Mouse (Mus musculus) liver, embryonic 11.5 days (tissue): ENCODE measurements around the gene Ercc5. TPM values are rescaled to one million over a fixed set of nuclear protein-coding genes. Genes with fewer than 3 reads are reported as not detected.

Experiments
- ATAC-seq: fragments of 200-750 bp; cut with Nextera tagmentation; replicated peaks from 2 replicates; pipeline ENCODE4 v1.8.0; 2017; ENCODE audit warnings: moderate number of reproducible peaks, mild to moderate bottlenecking, moderate TSS enrichment, moderate library complexity; ENCODE audit not compliant: low FRiP score
- DNase-seq: peaks from one replicate; pipeline ENCODE4 v3.0.0-alpha.2; 2017; ENCODE audit warnings: low spot score
- H3K27ac ChIP-seq: fragments of 300-500 bp; sonication (generic); 2 replicates; pipeline ENCODE4 v1.5.1; 2014; ENCODE audit warnings: mild to moderate bottlenecking, low read depth, low read length, control low read depth
- H3K27me3 ChIP-seq: fragments of 300-500 bp; sonication (generic); replicated peaks from 2 replicates; pipeline ENCODE4 v1.6.1; 2014; ENCODE audit warnings: low read length, mixed read lengths; ENCODE audit not compliant: control insufficient read depth, insufficient read depth
- H3K36me3 ChIP-seq: fragments of 300-500 bp; sonication (generic); 2 replicates; pipeline ENCODE4 v1.6.1; 2014; ENCODE audit warnings: mild to moderate bottlenecking, low read length, moderate library complexity, mixed read lengths; ENCODE audit not compliant: control insufficient read depth, insufficient read depth
- H3K4me1 ChIP-seq: fragments of 300-500 bp; sonication (generic); replicated peaks from 2 replicates; pipeline ENCODE4 v1.6.1; 2014; ENCODE audit warnings: low read length, mixed read lengths; ENCODE audit not compliant: control insufficient read depth, insufficient read depth
- H3K4me2 ChIP-seq: fragments of 300-500 bp; sonication (generic); 2 replicates; pipeline ENCODE4 v1.6.1; 2014; ENCODE audit warnings: mild to moderate bottlenecking, control low read depth, moderate library complexity
- H3K4me3 ChIP-seq: fragments of 300-500 bp; sonication (generic); 2 replicates; pipeline ENCODE4 v1.5.1; 2014; ENCODE audit warnings: low read depth, low read length, control low read depth
- H3K9ac ChIP-seq: fragments of 300-500 bp; sonication (generic); 2 replicates; pipeline ENCODE4 v1.6.1; 2014; ENCODE audit warnings: low read depth, low read length, control low read depth
- H3K9me3 ChIP-seq: fragments of 300-500 bp; sonication (generic); 2 replicates; pipeline ENCODE4 v1.6.1; 2016; ENCODE audit warnings: low read length, inconsistent platforms, mixed read lengths; ENCODE audit not compliant: control insufficient read depth
- WGBS: fragments of 180-500 bp; shearing (Covaris S2); extraction: QIAGEN DNeasy Blood & Tissue Kit; methylation state at CpG from one replicate; pipeline ENCODE4 v1.1.7; 2014; 5-methylcytosine and 5-hydroxymethylcytosine counted together
- polyA plus RNA-seq: library from polyadenylated mRNA; unstranded; fragments of >200 nt; fragmentation: Nextera tagmentation; extraction: Ambion mirVana; gene quantifications from 2 replicates; pipeline ENCODE4 v1.2.1, GENCODE M21; 2014

The Ercc5 gene
- 15.0 TPM in 2 replicates for polyA plus RNA-seq

DNA sequence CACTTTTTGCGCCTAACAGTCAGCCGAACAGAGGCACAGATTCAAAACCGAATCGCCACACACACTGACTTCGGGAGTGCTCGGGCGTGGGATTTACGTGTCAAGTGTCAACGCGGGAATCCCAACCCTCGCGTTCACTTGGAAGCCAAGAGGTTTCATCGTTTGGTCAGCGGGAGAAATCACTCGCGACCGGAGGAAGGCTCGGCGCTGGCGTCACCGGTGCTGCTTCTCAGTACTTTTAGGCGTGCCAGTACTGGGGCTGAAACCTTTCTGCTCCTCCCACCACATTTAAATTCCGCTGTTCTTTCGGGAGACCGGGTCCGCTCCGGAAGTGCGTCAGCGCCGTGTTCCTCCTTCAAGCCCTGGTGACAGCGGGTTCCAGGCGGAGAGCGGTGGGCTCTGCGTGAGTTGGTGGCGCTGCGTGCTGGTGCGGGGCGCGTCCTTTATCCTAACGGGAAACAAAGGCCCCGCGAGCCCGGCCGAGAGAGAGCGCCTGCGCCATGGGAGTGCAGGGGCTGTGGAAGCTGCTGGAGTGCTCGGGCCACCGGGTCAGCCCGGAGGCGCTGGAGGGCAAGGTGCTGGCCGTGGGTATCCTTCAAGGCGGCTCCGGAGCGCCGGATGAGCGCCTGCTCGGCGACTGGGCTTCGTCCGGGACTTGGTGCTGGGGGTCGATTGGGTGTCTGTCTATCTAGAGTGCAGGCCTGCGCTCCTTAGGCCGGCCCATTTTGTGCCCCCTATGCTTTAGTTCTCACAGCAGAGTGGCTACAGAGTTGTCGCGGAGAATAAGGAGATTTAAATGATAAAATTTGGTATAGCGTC, at the start of gene Ercc5:
Gene Ercc5 (plus strand): TSS at position 182 of the 819 bp plus-strand sequence.
- WGBS, result under 1% methylated on average over 66 of the region's 66 CpGs
- DNase-seq, result peak; percentile 86
- H3K9ac ChIP-seq, result peak within 1 kb of the TSS; percentile 90
- H3K27me3 ChIP-seq, result no peaks in the 10 kb centered on the region
- peak within 1 kb of the TSS; percentile 84 for H3K4me2 ChIP-seq
- peak; percentile 97 for ATAC-seq
- 0 out of 2 replicates have a peak, but pooled peaks cover 5% of the 10 kb centered on the region for H3K4me1 ChIP-seq
- peak within 1 kb of the TSS; percentile 86 for H3K4me3 ChIP-seq
- peak within 1 kb of the TSS; percentile 84 for H3K27ac ChIP-seq
- no peaks in the 10 kb centered on the region for H3K9me3 ChIP-seq
- H3K36me3 ChIP-seq, result 0 out of 2 replicates have a peak, but pooled peaks cover 2% of the 10 kb centered on the region

DNA sequence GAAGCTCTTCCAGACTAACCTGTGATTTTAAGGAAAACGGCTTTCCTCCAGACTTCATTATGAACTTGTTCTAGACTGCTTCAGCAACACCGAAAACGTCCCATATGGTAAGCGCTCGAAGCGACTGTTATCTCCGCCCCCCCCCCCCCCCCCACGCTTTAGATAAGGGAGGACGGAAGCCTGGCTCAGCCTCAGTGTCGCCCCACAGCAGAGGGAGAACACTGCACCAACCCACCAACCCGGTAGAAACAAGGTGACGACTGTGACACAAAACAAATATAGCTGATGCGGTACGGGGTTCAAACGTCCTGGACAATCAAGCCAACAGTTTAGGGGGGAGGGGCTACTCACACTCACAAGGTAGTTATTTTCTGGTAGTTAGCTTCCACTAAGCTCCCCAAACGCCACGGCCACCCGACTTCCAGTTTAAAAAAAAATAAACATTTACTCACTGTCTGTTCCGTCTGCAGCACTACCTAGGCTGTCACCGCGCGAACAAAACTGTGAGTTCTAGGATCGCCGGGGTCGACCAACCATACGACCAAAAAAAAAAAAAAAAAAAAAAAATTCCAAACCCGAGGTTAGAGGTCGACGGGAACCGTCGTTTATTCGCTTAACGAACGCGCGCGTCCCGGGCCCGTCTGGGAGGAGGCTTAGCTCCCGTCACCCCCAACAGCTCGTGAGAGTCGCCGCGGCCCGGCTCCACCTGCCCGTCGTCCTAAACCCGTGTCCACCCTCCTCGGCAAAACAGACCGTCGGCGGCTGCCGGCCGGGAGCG, 45.9 kb upstream of the Ercc5 start:
- Histone ChIP-seq H3K4me2 (peak overlapping the region; percentile 75), H3K4me1 (peaks cover 6% of the 10 kb centered on the region; the same call in 1 of the 2 replicates), H3K27me3 (no peaks in the 10 kb centered on the region), H3K27ac (peak overlapping the region; percentile 94), H3K36me3 (peaks cover 10% of the 10 kb centered on the region; the same call in 1 of the 2 replicates), H3K9me3 (no peaks in the 10 kb centered on the region), H3K4me3 (peak overlapping the region; percentile 91), H3K9ac (peak overlapping the region; percentile 95)
- under 1% methylated on average over 55 of the region's 55 CpGs for WGBS
- peak; percentile 75 for ATAC-seq
- peak; percentile 65 for DNase-seq

DNA sequence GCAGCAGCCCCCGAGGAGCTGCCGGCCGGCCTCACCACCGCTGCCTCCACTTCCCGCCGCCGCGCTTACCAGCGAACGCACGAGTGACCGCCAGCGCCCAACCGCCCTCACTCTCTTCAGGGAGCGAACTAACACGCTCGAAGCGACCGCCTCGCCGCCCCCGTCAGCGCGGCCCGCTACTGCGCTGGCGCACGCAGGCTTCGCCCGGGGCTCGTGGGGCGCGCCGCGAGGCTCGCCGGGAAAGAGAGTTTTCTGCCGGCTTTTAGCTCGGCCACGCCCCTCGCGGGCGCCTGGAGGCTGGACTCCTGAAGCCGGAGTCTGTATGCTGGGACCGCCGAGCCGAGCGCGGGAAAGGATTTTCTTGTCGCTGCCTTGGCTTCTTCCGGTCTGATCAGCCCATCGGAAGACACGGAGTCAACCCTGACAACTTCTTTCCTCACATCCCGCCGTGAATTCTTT, 45.3 kb upstream of the Ercc5 start, which contains the start of gene Tex30:
Gene Tex30 (minus strand): TSS at position 183 of the 459 bp plus-strand sequence.
- under 1% methylated on average over 53 of the region's 55 CpGs for WGBS

DNA sequence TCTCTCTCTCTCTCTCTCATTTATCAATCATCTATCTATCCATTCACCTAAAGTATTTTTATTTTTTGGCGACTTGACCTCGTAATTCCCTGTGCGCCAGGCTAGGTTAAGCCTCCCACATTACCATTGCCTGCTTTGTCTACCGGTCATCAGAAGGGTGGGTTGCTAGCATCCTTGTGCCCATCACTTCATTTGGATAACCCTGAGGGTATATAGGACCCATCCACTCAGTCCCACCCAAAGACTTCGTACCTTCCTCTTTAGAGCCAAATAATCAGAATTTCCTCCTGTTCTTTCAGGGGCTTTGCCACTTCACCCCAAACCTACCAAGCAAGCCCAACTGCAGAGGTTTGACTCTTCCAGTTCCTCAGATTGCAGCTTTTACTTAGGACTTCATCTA, 44.6 kb upstream of the Ercc5 start:
- DNase-seq, result peak; percentile 34
- 0 out of 2 replicates have a peak overlapping the region, but pooled peaks have one; percentile 94 for H3K27ac ChIP-seq
- H3K4me1 ChIP-seq, result peaks cover 6% of the 10 kb centered on the region; the same call in 1 of the 2 replicates
- H3K9me3 ChIP-seq, result no peaks in the 10 kb centered on the region
- H3K27me3 ChIP-seq, result no peaks in the 10 kb centered on the region
- 26% methylated on average over 5 of the region's 5 CpGs for WGBS
- H3K9ac ChIP-seq, result peak overlapping the region; percentile 62
- H3K4me2 ChIP-seq, result peak overlapping the region; percentile 75
- ATAC-seq, result no peak
- H3K4me3 ChIP-seq, result peak overlapping the region; percentile 91
- H3K36me3 ChIP-seq, result peaks cover 9% of the 10 kb centered on the region; the same call in 1 of the 2 replicates

More for the DNA sequence above, 45.3 kb upstream of the Ercc5 start, which contains the start of gene Tex30:
- H3K27ac ChIP-seq, result peak within 1 kb of the TSS; percentile 94
- peak within 1 kb of the TSS; percentile 91 for H3K4me3 ChIP-seq
- peaks cover 6% of the 10 kb centered on the region; the same call in 1 of the 2 replicates for H3K4me1 ChIP-seq
- H3K27me3 ChIP-seq, result no peaks in the 10 kb centered on the region
- peak within 1 kb of the TSS; percentile 95 for H3K9ac ChIP-seq
- ATAC-seq (peak; percentile 94), DNase-seq (peak; percentile 93)
- peak within 1 kb of the TSS; percentile 75 for H3K4me2 ChIP-seq
- no peaks in the 10 kb centered on the region for H3K9me3 ChIP-seq
- H3K36me3 ChIP-seq, result peaks cover 12% of the 10 kb centered on the region; the same call in 1 of the 2 replicates

DNA sequence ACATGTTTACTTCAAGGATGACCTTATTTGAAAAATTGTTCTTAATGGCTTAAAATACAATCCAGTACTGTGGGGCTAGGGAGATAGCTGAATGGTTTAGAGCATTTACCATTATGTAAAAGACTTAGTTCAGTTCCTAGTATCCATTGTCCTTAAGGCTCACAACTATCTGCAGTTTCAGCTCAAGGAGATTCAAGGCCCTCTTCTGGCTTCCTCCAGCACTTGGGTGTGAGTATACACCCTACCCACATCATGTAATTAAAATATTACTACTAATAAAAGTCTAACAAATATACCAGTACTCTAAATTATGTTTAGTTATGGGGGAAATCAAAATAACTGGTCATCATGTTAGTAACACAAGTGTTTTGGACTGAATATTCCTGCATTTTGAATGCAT, 30.0 kb upstream of the Ercc5 start:
- Histone ChIP-seq H3K4me1 (peaks cover 7% of the 10 kb centered on the region; the same call in 1 of the 2 replicates), H3K27ac (no peak overlapping the region), H3K9me3 (no peaks in the 10 kb centered on the region), H3K27me3 (no peaks in the 10 kb centered on the region), H3K9ac (no peak overlapping the region), H3K36me3 (peaks cover 11% of the 10 kb centered on the region; the same call in 1 of the 2 replicates), H3K4me3 (peak overlapping the region; percentile 72), H3K4me2 (peak overlapping the region; percentile 84)
- DNase-seq (no peak), ATAC-seq (no peak)

DNA sequence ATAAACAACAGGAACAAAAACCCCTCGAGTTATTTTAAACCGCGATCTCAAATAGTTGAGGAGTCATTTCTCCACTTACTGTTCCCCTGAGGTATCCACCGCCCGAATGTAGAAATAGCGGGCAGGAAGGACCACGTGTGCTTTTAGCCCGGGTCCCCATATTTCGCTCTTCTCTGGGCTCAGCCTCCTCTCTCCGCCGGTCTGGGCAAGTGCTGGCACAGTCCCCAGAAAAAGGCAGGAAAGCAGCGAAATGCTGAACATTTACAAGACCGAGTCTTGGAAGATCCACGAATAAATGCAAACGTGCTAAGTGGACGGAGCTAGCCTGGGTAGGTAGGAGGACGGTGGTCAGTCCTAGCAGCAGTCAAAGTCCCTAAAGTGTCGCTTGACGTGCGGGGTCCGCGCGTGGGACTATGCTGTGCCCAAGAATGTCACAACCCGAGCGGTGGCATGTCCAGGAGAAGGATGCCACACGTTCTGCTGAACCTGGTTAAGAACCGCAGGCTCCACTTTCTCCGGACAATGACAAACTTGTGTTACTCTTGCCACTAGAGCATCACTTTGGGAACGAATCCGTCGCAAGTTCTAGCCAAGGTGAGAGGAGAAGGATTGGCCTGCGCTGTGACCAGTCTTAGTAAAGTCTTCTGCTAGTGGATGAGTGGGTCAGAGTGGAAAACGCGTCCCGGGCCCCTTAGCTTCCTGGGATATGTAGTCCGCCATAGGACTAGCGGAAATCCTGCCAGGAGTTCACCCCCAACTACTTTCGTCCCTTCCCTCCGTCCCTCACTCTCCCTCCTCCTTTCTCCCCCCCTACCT, 29.1 kb upstream of the Ercc5 start, which contains the start of the genes Kdelc1 and Bivm:
Gene Kdelc1 (minus strand): TSS at position 570 of the 816 bp plus-strand sequence.
Gene Bivm (plus strand): TSS at position 719 of the 816 bp plus-strand sequence.
- no peaks in the 10 kb centered on the region for H3K9me3 ChIP-seq
- no peaks in the 10 kb centered on the region for H3K27me3 ChIP-seq
- under 1% methylated on average over 39 of the region's 39 CpGs for WGBS
- peak within 1 kb of the TSS; percentile 72 for H3K4me3 ChIP-seq
- peaks cover 7% of the 10 kb centered on the region; the same call in 1 of the 2 replicates for H3K4me1 ChIP-seq
- DNase-seq, result peak; percentile 82
- peak within 1 kb of the TSS; percentile 84 for H3K4me2 ChIP-seq
- peak within 1 kb of the TSS; percentile 77 for H3K9ac ChIP-seq
- peak; percentile 92 for ATAC-seq
- H3K36me3 ChIP-seq, result peaks cover 11% of the 10 kb centered on the region; the same call in 1 of the 2 replicates
- peak within 1 kb of the TSS; percentile 92 for H3K27ac ChIP-seq

DNA sequence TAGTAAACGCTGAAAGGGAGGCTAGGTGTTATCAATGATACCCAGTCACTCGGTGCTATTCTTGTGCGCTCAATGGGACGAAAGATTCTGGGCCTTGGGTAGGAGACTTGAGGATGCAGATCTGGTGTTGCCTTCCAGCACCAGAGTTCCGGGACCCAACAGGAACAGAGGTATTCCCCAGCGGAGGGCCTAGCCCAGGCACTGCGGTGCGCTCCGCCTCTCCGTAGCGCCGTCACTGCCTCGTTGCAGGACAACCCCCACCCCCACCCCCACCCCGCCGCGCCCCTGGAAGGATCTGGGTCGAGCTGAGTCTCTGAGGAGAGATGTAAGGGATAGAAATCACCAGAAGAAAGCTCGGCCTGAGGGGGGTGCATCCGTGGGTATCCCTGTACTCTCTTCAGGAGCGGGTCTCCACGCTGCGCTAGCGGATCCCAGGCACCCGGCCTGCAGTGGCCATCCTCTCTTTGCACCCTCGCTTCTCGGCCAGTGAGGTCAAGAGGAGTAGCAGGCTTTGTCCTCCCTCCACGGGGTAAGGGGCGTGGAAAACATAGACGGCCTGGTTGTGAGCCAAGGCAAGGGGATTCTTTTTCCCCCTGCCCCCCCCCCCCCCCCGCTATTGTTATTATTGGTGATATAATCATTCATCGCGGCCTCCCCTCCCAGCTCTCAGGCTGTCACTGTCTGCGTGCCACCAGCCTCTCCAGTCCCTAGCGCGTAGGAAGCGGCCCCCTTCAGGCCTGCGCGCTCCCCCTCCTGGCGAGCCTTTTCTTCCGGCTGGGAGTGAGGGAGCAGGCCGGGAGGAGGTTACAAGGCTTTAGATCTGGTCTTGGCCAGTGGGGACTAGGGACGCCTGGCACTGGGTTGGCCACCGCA, 28.1 kb upstream of the Ercc5 start:
- Histone ChIP-seq H3K36me3 (peaks cover 11% of the 10 kb centered on the region; the same call in 1 of the 2 replicates), H3K27me3 (no peaks in the 10 kb centered on the region), H3K9me3 (no peaks in the 10 kb centered on the region), H3K27ac (peak overlapping the region; percentile 92), H3K9ac (peak overlapping the region; percentile 77), H3K4me1 (peaks cover 7% of the 10 kb centered on the region; the same call in 1 of the 2 replicates), H3K4me2 (peak overlapping the region; percentile 84), H3K4me3 (peak overlapping the region; percentile 72)
- DNase-seq, result peak; percentile 81
- ATAC-seq, result peak; percentile 84
- WGBS, result under 1% methylated on average over 39 of the region's 43 CpGs
